Mouse (Mus musculus): ENCODE results near the gene Eml4.

Eml4 gene

GRCm38 (mm10) chr17:83344226-83344625 lies 6.5 kb upstream of the Eml4 start:
- in situ Hi-C loops (cut with MseI, MboI), result no loop called here

DNA sequence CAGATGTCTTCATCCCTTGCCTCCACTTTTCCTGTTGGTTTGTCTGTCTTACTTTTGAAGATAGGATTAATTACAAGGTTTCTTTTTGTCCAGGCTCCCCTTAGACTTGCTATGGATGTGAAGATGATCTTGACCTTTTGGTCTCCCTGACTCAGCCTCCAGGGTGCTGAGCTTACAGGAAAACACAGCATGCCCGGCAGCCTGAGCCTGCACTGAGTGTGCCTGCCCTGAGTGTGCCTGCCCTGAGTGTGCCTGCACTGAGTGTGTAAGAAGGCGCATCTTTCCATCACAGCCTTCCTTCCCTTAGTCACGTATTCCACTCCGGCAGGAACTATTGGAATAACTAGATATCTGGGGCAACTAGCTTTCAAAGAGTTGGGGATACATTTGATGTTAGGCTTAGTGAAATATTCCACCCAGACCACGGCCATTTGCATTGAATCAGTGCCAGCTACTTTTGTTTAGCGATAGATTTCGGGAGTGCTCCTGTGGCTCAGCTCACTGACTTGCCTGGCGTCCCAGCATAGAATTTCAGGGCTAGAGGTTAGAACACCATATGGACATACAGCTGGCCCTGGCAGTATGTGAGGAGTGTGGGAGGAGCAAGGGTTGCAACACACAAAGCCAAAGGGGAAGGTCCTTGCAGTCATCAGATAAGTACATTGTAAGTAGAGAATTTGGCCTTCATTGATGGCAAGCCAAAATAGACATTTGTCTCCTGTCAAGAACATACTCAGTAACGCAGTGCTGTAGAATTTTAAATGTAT lies 2.5 kb upstream of the Eml4 start:
- in situ Hi-C loops (cut with MseI, MboI), result no loop called here

DNA sequence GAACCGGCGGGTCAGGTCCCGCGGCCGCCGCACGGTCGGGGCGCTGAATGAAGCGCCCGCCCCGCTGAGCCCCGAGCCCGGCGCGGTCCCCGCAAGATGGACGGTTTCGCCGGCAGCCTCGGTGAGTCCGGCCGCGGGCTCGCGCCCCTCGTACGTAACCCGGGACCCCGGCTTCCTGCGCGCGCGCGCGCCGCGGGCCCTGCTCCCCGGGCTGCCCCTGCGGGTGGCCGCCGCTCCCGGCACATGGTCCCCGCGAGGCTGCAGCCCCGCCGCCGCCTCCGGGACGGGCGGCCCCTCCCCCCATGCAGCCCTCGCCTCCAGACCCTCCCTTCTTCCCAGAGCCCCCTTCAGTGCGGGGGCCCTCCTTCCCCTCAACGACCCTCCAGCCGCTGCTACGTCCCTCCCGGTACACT lies 394 bp downstream of the Eml4 start:
- in situ Hi-C loops (cut with MseI, MboI), result no loop called here

GRCm38 (mm10) chr17:83351601-83352413 lies 1.1 kb downstream of the Eml4 start:
- in situ Hi-C loops (cut with MseI, MboI), result no loop called here

DNA sequence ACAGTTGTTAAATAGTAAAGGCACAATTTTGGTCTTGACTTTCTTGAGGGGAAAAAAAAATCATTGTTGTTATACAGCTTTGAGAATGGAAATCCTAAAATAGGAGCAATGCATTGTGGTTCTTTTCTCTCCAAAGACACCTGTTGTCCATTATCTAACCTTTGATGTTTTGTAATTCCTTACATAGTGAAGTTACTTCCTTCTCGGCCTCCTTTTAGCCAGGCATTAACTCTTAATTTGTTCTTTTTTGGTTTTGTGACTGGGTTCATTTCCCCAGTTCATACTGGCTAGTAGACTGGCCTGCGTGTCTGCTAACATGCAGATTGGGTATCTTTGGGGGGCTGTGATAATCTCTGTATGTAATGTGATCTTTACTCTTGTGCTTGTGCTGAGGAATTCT lies 1.7 kb downstream of the Eml4 start:
- in situ Hi-C loops (cut with MseI, MboI), result no loop called here

GRCm38 (mm10) chr17:83353011-83353410 lies 2.3 kb downstream of the Eml4 start:
- in situ Hi-C loops (cut with MseI, MboI), result no loop called here

DNA sequence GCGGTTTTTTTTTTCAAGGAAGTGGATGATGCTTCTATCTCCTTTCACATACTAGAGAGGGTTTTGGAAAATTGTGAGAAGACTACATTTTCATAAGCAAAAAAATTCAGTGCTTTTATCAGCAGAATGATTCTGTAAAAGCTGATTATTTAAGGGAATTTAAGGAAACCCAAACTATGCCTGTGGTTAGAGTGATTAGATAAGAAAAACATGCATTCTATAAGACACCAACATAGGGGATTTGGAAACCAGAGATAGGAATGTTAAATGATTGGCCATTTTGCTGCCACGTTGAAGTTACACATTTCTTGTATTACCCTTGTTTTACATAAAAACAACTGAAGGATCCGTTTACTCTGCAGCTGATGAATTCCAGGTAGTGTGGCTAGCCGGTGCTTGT lies 2.7 kb downstream of the Eml4 start:
- in situ Hi-C loops (cut with MseI, MboI), result no loop called here

DNA sequence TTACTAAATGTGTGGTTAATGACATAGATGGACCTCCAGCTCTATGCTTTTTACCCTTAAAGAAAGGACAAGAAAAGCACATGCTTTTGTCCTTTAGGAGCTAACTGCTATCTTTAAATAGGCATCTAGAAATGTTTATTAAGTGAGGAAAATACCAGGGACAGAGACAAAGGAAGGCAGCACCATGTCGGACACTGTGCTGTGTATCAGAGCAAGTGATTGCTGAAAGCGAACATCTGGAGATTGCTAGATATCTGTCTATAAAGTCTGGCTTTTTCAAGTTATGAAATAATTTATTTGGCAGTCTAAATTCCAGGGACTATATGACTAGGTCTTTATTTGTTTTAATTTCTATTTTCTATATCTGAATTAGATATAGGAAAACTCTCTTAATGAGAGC lies 4.8 kb downstream of the Eml4 start:
- in situ Hi-C loops (cut with MseI, MboI), result no loop called here

DNA sequence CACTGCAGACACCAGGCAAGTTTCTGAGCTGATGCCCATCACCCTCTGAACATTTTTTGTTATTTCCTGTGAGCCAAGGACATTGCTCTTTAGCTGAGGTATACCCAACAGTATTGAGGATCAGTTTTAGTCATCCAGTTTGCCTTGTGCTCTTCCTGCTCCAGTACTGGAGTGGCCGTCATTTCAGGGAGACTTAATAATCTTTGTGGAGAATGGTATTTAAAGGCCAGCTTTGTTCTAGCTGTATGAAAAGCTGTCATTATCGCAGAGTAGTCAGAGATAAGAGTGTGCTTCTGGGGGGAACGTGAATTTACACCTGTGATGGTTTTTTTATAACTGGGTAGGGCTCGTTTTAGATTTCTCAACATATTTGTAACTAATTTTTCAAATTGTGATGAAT lies 9.2 kb downstream of the Eml4 start:
- in situ Hi-C loops (cut with MseI, MboI), result no loop called here

DNA sequence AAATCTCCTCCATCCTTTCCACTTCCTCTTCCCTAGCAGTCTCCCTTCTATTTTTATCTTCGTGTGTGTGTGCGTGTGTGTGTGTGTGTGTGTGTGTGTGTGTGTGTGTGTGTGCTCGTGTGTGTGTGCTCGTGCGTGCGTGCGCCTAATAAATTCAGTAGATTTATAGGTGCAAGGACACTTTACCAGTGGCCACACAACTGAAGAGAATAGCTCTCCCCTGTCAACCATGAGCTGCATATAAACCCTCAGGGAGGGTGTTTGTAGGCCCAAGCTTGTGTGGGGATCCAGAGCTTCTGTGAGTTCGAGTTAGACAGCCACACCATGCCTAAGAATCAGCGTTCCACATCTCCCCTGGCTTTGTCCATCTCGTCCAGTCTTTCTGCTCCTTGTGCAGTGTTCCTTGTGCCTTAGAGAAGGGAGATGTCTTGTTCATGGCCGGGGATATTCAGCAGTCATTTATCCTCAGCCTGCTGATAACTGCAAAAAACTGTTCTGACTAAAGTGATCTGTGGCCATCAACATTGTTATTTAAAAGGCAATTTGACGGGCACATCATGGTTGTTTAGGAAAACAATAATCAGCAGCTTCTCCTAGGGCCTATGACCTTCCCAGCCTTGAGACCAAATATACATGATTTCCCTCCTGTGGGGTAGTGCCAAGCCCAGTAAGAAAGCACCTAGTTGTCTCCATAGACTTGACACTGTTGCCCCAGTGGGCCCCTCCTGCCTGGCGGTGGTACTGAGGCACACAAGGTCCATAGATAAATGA lies 10.2 kb downstream of the Eml4 start:
- in situ Hi-C loops (cut with MseI, MboI), result no loop called here

DNA sequence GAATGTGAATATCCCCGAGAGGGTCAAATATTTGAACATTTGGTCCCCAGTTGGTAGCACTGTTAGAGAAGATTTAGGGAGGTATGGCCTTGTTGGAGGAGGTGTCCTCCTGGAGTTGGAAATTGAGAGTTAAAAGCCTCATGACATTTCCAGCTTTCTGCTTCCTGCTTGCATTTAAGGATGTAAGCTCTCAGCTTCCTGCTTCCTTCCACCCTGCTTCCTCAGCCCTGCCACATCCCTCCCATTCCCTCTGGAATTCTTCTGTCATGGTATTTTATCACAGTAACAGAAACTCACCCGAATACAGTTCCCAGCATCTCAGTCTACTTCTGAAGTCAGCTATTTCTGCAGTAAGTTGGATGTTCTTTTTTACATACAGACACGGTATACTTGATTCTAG lies 12.3 kb downstream of the Eml4 start:
- in situ Hi-C loops (cut with MseI, MboI), result no loop called here

GRCm38 (mm10) chr17:83364296-83364695 lies 13.6 kb downstream of the Eml4 start:
- in situ Hi-C loops (cut with MseI, MboI), result no loop called here

DNA sequence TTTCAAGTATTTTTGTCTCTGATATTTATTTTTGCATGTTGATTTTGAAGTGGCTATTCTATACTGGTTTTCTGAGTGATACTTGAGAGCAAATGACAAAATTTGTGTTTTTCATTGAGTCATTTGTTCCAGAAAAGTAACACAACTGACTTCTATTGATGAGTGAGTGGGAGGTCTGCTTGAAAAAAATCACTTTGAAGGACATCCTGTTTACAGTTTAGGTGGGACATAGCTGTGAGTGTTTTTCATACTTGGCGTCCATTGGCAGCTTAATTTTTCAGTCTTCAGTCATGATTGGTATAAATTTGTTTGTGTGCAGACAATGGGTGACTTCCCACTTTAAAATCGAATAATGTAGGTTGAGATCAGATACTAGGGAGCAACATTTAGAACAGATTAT lies 14.4 kb downstream of the Eml4 start:
- in situ Hi-C loops (cut with MseI, MboI), result no loop called here

GRCm38 (mm10) chr17:83365614-83366355 lies 15.1 kb downstream of the Eml4 start:
- in situ Hi-C loops (cut with MseI, MboI), result no loop called here

DNA sequence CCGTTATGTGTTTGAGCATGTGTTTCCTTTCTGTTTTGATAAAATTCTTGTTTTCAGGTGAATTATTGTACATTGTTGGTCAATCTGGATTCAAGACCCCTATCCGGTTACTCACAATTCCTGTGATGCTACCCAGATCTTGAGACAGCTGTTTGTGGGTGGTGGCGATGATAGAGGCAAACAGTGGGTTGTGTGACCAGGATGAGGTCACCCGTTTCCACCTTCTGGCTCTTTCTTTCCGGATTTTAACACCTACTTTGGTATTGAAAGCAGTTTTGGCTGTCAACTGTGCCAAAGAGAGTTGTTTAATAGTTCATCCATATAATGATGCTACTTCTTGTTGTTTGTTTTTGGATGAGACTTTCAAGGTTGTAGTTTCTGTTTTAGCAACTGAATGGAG lies 16.7 kb downstream of the Eml4 start:
- in situ Hi-C loops (cut with MseI, MboI), result no loop called here

DNA sequence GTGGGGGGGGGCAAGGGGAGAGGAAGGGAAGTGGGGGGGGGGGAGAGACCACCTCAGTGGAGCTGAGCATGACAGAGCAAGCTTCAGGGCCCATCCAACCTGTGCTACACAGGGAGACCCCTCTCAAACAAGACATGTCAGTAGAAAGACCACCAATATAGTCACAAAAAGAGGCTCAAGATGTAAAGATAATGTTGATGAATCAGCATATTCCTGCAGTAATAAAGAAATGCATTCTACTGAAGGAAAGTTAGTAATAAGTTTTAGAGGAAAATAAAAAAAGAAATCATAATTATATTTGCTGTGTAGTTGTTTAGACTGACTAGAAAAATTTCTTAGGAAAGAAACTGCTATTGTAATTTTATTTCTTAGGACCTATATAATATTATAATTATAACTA lies 23.4 kb downstream of the Eml4 start:
- in situ Hi-C loops (cut with MseI, MboI), result no loop called here

DNA sequence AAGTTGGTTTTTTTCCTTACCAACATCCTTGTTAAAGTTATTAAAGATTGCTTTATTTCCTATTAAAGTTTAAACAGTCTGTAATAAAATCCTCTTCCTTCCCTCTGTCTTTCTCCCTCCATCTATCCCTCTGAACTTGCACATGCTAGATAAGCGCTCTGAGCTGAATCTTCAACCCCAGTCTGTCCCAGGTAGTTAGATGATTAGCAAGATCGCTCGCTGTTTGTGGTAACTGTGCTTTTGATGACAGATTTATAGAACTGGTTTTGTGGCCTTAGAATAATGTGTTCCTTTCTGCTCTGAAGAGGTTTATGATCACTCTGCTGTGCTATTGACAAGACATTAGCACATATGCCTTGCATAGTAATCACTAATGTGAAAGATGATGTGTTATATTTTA lies 25.1 kb downstream of the Eml4 start:
- in situ Hi-C loops (cut with MseI, MboI), result no loop called here

- in situ Hi-C loops (cut with MseI, MboI), result no loop called here
Measured at GRCm38 (mm10) chr17:83376801-83377200, 26.1 kb downstream of the Eml4 start.

GRCm38 (mm10) chr17:83377755-83378443 lies 27.2 kb downstream of the Eml4 start:
- in situ Hi-C loops (cut with MseI, MboI), result no loop called here

DNA sequence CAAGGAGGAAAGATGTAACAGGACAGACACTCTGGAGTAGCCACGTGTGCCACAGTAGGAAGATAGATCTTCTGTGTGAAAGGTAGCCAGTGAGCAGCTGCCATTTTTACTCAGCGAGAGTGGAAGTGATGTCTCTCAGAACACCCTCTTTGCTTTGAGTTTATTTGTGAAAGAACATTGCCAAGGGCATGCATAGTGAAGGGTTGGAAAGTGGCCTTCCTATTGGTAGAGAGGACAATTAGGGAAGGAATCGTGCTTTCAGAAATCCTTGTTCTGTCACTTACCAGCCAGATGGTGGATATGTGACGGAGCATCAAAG lies 27.7 kb downstream of the Eml4 start:
- in situ Hi-C loops (cut with MseI, MboI), result no loop called here

- in situ Hi-C loops (cut with MseI, MboI), result no loop called here
Measured at GRCm38 (mm10) chr17:83379366-83379765, 28.6 kb downstream of the Eml4 start.
